Mouse (Mus musculus): Measurements from ENCODE around the gene Elk3.
A peak's percentile ranks its signal among the peaks of the same experiment; 100 is the strongest.

Elk3 gene

GRCm38 (mm10) chr10:93231893-93232292, 79.0 kb downstream of the Elk3 start:
- DNase-seq = no peak

GRCm38 (mm10) chr10:93231490-93231889, 79.4 kb downstream of the Elk3 start:
- no peak for DNase-seq

DNA sequence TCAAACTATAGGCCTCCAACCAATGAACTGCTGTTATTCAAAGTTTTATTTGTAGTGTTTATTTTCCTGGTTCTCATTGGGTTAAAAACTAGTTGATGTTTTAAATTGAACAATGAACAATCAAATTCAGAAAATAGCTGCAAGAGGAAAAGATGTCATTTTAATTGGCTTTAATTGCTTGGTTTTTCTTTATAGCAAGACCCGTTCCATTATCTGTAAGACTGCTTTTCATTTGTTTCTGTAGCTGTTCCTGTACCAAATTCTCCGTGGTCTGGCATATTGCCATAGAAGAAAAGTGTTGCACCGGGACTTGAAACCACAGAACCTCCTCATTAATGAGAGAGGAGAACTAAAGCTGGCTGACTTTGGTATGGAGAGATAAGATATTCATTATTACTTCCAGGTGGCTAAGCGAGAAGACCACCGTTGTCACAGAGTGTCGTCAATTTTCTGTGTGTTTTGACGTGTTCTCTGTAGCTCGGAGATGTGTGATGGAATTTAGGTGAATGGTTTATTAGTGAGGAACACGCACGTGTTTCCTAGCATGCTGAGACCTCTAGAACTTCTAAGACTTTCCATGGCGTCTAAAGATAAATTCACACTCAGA, 82.4 kb downstream of the Elk3 start:
- no peak for DNase-seq

DNA sequence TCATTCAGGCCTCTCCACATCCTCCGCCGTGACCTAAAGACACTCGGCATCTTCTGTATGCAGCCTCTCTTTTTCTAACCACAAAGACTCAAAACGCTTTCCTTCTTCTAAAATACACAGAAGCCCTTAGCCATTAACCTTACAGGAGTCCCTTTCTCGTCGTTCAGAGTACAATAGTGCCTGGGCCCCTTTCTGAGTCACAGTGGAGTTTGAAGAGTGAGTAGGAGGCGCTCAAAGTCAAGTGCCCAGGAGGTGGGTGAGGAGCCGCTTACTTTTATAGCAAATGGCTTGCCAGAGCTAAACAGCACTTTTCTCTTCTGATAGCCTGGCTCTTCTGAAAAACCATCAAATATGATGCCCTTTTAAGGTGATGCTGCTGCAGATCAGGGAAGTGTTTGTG, 83.0 kb downstream of the Elk3 start:
- DNase-seq = peak; percentile 26 to 32

GRCm38 (mm10) chr10:93225751-93226150, 85.2 kb downstream of the Elk3 start:
- no peak for DNase-seq

DNA sequence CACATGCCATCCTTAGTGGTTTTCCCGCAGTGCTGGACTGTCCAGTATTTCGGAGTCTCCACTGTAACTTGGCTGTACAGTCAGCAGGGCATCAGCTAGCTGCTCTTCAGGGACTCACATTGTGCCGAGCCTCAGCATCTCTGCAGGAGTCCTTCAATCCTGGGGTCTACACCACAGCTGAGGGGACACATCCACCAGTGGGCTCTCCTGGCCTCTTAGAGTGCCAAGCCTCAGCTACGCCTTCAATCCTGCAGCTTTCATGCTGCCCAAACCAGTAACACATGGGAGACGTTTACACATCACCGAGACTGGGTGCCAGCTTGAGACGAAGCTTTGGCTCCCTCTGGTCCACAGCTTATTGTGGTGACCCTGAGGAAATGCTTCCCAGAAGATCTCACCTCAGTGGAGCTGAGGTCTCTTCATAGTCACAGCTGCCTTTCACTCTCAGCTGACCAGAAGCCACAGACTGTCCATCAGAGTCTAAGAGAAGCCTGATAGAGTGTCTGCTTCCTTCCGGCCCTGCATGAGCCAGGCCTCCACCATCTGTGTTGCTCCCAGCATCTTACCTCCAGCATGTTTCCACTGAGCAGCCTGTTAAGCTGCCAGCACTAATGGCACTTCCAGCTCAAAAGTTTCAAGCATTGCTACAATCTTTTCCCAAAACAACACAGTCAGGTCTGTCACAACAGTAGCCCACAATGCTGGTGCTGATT, 95.7 kb downstream of the Elk3 start:
- no peak for DNase-seq

- DNase-seq = no peak
Observed at GRCm38 (mm10) chr10:93214251-93214650, 96.7 kb downstream of the Elk3 start.

DNA sequence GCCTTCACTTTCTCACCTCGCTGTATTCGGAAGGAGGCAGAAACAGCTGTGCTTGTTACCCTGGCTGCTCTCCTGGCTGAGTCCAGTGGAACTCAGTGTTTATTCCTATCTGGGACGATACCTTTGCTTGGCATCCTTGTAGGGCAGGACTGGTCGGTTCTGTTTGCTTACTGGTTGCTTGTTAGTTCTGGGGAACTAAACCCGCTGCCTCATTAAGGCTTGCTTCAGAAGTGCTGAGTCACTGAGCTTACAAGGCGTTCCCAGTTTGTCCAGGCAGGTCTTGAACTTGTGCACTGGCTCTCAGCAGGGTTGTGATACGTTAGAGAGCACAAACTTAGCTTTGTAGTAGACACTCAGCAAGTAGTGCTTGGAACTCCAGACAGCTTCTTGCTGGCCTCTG, 97.6 kb downstream of the Elk3 start:
- DNase-seq = no peak

DNA sequence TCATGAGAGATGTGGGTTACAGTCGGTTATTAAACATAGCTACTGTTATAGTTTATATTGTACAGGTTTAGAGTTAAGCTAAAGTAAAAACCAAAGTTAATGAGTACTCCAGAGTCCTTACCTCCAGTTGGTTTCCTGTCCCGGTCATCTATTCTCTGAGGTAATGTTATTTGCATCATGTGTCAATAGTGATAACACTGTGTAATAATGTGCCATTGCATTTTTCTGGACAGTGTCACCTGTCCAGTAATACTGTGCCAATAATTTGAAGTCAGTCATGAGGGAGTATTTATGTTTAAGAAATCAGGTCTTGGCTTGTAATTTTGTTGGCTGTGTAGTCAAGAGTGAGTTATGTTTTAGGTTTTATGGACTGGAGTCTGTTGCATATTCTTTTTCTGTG, 98.2 kb downstream of the Elk3 start:
- DNase-seq = no peak

DNA sequence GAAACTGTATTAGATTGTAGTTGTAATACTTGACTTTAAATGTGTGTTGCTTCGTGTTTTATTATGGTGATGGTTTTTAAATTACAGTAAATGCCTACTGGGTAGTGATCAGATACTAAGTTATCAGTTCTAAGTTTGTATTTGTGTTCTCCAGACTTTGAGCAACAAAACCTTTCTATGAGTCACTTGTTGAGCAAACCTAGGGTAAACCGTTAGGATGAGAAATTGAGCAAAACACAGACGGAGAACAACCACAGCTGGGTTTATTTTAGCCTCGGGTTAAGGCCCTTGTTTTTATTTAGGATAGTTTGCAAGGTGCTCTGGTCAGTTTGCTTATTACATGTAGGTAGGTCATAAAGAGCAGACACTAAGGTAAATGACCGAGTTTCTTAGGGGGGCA, 103.8 kb downstream of the Elk3 start:
- no peak for DNase-seq

- DNase-seq = no peak
Observed at GRCm38 (mm10) chr10:93205287-93205956, 105.5 kb downstream of the Elk3 start.

GRCm38 (mm10) chr10:93201846-93202458, 109.0 kb downstream of the Elk3 start:
- no peak for DNase-seq

GRCm38 (mm10) chr10:93198958-93199357, 112.0 kb downstream of the Elk3 start:
- no peak for DNase-seq
